Mouse (Mus musculus): ENCODE measurements around the gene Hist1h2bf. TPM values are rescaled to one million over a fixed set of nuclear protein-coding genes. Genes with fewer than 3 reads are reported as not detected.
"Not testable (repeated sequence)": the region's sequence is repeated elsewhere in the genome, so short reads cannot be mapped to it uniquely, and the experiment has no call there.

The Hist1h2bf gene
- polyA plus RNA-seq, 1 experiment from 2014 or later, result 0.97 TPM

GRCm38 (mm10) chr13:23586099-23586939 is 12.3 kb upstream of the Hist1h2bf start:
- no peaks in the 10 kb centered on the region for H3K9me3 ChIP-seq (replicated peaks)
- no peaks in the 10 kb centered on the region for H3K27me3 ChIP-seq
- H3K27ac ChIP-seq, result peak overlapping the region; percentile 92
- peak overlapping the region; percentile 54 for H3K4me3 ChIP-seq
- no peak for ATAC-seq (replicated peaks; ENCODE audit: insufficient number of reproducible peaks, insufficient read depth, low FRiP score, low read depth)
- peaks cover 26% of the 10 kb centered on the region for H3K4me1 ChIP-seq (replicated peaks)
- peak overlapping the region; percentile 45 for H3K9ac ChIP-seq
- peak overlapping the region; percentile 68 for H3K4me2 ChIP-seq
- no peaks in the 10 kb centered on the region for H3K36me3 ChIP-seq
- WGBS, result 1% methylated on average over 22 of the region's 22 CpGs

GRCm38 (mm10) chr13:23585442-23586098 is 11.6 kb upstream of the Hist1h2bf start:
- peak overlapping the region; percentile 73 for H3K9ac ChIP-seq
- not testable (repeated sequence) for H3K36me3 ChIP-seq; H3K9me3 ChIP-seq (replicated peaks); H3K27me3 ChIP-seq
- peak overlapping the region; percentile 92 for H3K27ac ChIP-seq
- peak; percentile 86 for ATAC-seq (replicated peaks; ENCODE audit: insufficient number of reproducible peaks, insufficient read depth, low FRiP score, low read depth)
- peaks cover 32% of the 10 kb centered on the region for H3K4me1 ChIP-seq (replicated peaks)
- peak overlapping the region; percentile 68 for H3K4me2 ChIP-seq
- WGBS, result under 1% methylated on average over 34 of the region's 36 CpGs
- H3K4me3 ChIP-seq, result peak overlapping the region; percentile 54

DNA sequence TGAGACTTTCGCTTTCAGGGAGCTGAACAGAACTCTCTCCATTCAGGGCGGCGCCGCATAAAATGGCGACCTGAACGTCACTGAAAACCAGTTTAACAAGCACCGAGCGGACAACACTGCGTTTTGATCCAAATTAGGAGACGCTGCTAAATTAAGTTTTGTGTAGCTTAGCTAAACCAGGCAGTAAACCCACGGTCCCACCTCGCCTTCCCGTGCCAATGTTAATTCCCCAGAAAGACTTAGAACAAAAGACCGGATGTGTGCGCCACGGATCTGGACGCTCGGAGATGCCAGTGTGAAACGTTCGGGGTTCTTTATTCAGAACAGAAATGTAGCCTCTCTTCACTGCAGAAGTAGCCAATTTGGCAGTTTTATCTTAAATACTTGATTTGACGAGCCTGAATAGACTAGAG is 11.0 kb upstream of the Hist1h2bf start:
- Histone ChIP-seq H3K9me3 (replicated peaks) (no peaks in the 10 kb centered on the region), H3K4me1 (replicated peaks) (peaks cover 32% of the 10 kb centered on the region), H3K4me3 (peak overlapping the region; percentile 54), H3K4me2 (peak overlapping the region; percentile 68), H3K36me3 (no peaks in the 10 kb centered on the region), H3K27me3 (no peaks in the 10 kb centered on the region), H3K27ac (peak overlapping the region; percentile 92), H3K9ac (peak overlapping the region; percentile 73)
- ATAC-seq (replicated peaks; ENCODE audit: insufficient number of reproducible peaks, insufficient read depth, low FRiP score, low read depth), result no peak
- WGBS, result under 1% methylated on average over 21 of the region's 21 CpGs

DNA sequence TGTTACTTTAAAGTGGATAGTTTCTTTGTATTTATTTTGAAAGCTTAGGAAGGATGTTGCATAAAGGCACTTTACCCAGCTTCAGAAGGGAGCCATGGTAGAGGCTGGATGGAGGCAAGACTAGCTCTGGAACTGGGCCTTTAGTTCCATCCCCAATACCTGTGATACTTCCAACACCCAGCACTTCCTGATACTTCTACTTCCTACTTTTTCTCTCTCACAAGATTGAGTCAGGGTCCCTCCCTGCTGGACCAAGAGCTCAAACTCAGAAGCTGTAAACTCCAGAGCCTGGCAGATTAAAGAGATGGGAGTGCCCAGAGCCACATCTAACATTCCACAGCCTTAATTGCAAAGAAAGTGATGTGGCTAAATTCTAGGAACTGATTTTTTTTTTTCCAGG is 10.3 kb upstream of the Hist1h2bf start:
- H3K9ac ChIP-seq, result peak overlapping the region; percentile 73
- ATAC-seq (replicated peaks; ENCODE audit: insufficient number of reproducible peaks, insufficient read depth, low FRiP score, low read depth), result no peak

DNA sequence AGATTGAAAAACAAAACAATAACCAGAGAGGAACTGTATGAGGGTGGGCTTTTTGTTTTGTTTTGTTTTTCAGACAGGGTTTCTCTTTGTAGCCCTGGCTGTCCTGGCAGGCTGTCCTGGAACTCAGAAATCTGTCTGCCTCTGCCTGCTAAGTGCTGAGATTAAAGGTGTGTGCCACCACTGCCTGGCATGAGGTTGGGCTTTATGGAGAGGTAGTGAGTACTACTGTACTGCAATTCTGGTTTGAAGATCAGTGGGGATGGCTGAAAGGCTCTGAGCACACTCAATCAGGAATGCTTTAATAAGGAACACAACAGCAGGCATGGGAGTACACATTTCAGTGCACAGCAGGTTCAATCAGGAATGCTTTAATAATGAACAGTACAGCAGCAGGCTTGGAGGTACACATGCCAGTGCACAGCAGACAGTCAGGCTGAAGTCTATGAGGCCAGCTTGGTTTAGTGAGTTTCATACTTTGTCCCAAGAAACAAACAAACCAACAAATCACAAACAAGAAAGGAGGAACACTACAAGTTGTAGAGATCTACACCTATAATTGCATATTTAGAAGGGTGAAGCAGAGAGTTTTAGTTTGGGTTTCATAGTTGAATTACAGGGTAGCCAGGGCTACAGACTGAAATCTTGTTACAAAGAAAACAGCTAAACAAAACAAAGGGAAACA is 9.5 kb upstream of the Hist1h2bf start:
- Histone ChIP-seq H3K9me3 (replicated peaks) (no peaks in the 10 kb centered on the region), H3K4me1 (replicated peaks) (peaks cover 32% of the 10 kb centered on the region), H3K36me3 (no peaks in the 10 kb centered on the region), H3K27me3 (no peaks in the 10 kb centered on the region), H3K4me3 (0 out of 2 replicates have a peak overlapping the region, but pooled peaks have one; percentile 8), H3K9ac (no peak overlapping the region), H3K27ac (peak overlapping the region; percentile 79), H3K4me2 (peak overlapping the region; percentile 79; the same call in 1 of the 2 replicates)
- ATAC-seq (replicated peaks; ENCODE audit: insufficient number of reproducible peaks, insufficient read depth, low FRiP score, low read depth), result no peak

More for the DNA sequence above, 10.3 kb upstream of the Hist1h2bf start:
- Histone ChIP-seq H3K4me1 (replicated peaks) (peaks cover 32% of the 10 kb centered on the region), H3K9me3 (replicated peaks) (no peaks in the 10 kb centered on the region), H3K36me3 (no peaks in the 10 kb centered on the region), H3K4me2 (peak overlapping the region; percentile 68), H3K27me3 (no peaks in the 10 kb centered on the region), H3K27ac (peak overlapping the region; percentile 92), H3K4me3 (peak overlapping the region; percentile 54)

DNA sequence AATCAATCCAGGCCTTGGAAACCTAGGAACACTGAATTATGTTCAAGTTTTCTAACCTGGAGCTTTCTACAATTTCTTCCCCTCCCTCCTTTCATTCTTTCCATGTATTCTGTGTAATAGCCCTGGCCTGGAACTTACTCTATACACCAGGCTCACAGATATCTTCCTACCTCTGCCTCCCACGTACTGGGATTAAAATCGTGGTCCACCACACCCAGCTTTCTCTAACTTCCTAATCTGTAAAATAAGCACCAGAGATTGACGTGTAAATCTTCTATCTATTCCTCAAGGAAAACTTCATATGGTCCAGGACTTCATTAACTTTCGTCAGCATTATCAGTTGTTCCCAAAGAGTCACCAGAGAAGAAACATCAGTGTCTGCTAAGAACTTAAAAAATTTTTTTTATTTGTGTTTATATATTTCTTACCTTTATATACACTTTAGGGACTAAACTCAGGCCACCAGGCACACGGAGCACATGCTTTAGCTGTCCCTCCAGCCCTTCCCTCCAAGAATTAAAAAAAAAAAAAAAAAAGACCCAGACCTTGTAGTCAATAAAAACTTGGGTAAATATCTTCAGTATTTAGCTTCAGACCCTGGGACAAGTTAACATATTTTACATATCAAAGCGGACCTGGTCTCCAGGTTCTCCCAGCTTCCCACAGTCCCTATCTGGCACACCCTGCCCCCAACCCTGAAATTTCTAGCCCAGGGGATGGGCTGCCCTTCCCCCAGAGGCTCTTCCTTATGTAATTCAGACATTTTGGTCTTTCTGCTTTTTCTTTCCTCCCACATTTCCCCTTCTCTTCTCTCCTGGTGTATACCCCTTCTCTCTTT is 8.4 kb upstream of the Hist1h2bf start:
- Histone ChIP-seq H3K4me3 (peak overlapping the region; percentile 57), H3K9ac (peak overlapping the region; percentile 66), H3K36me3 (no peaks in the 10 kb centered on the region), H3K27ac (peak overlapping the region; percentile 79), H3K9me3 (replicated peaks) (no peaks in the 10 kb centered on the region), H3K27me3 (no peaks in the 10 kb centered on the region), H3K4me2 (peak overlapping the region; percentile 79), H3K4me1 (replicated peaks) (peaks cover 32% of the 10 kb centered on the region)
- WGBS, result 13% methylated on average over 6 of the region's 6 CpGs
- no peak for ATAC-seq (replicated peaks; ENCODE audit: insufficient number of reproducible peaks, insufficient read depth, low FRiP score, low read depth)

GRCm38 (mm10) chr13:23581408-23582218 is 7.6 kb upstream of the Hist1h2bf start, which contains the start of gene Hist1h4d:
Hist1h4d (plus strand) TSS chr13:23581598.
- no peaks in the 10 kb centered on the region for H3K9me3 ChIP-seq (replicated peaks)
- H3K4me3 ChIP-seq, result peak within 1 kb of the TSS; percentile 57
- under 1% methylated on average over 43 of the region's 43 CpGs for WGBS
- ATAC-seq (replicated peaks; ENCODE audit: insufficient number of reproducible peaks, insufficient read depth, low FRiP score, low read depth), result peak; percentile 84
- peaks cover 33% of the 10 kb centered on the region for H3K4me1 ChIP-seq (replicated peaks)
- H3K27ac ChIP-seq, result peak within 1 kb of the TSS; percentile 79
- no peaks in the 10 kb centered on the region for H3K27me3 ChIP-seq
- peak within 1 kb of the TSS; percentile 66 for H3K9ac ChIP-seq
- peak within 1 kb of the TSS; percentile 79 for H3K4me2 ChIP-seq
- H3K36me3 ChIP-seq, result no peaks in the 10 kb centered on the region

- WGBS, result 85% methylated on average over 1 of the region's 1 CpGs
- ATAC-seq (replicated peaks; ENCODE audit: insufficient number of reproducible peaks, insufficient read depth, low FRiP score, low read depth), result no peak
- Histone ChIP-seq H3K27ac (no peak overlapping the region), H3K4me1 (replicated peaks) (peaks cover 35% of the 10 kb centered on the region), H3K4me2 (no peak overlapping the region), H3K9me3 (replicated peaks) (no peaks in the 10 kb centered on the region), H3K27me3 (no peaks in the 10 kb centered on the region), H3K9ac (no peak overlapping the region), H3K4me3 (no peak overlapping the region), H3K36me3 (no peaks in the 10 kb centered on the region)
These were observed 3.8 kb upstream of the Hist1h2bf start for GRCm38 (mm10) chr13:23577835-23578234.

GRCm38 (mm10) chr13:23576906-23577639 is 3.1 kb upstream of the Hist1h2bf start:
- WGBS, result 52% methylated on average over 6 of the region's 6 CpGs
- no peaks in the 10 kb centered on the region for H3K36me3 ChIP-seq
- no peaks in the 10 kb centered on the region for H3K27me3 ChIP-seq
- peak overlapping the region; percentile 47 for H3K4me3 ChIP-seq
- H3K4me2 ChIP-seq, result peak overlapping the region; percentile 73
- ATAC-seq (replicated peaks; ENCODE audit: insufficient number of reproducible peaks, insufficient read depth, low FRiP score, low read depth), result no peak
- H3K9ac ChIP-seq, result peak overlapping the region; percentile 61; the same call in 1 of the 2 replicates
- H3K27ac ChIP-seq, result peak overlapping the region; percentile 77
- no peaks in the 10 kb centered on the region for H3K9me3 ChIP-seq (replicated peaks)
- peaks cover 37% of the 10 kb centered on the region for H3K4me1 ChIP-seq (replicated peaks)
